Mouse (Mus musculus) C2C12 (cell line): ENCODE measurements around the gene Ehd2. TPM values are rescaled to one million over a fixed set of nuclear protein-coding genes. Genes with fewer than 3 reads are reported as not detected.

Source experiments
- H3K27me3 ChIP-seq: one replicate; pipeline ENCODE4 v1.6.1; 2011; ENCODE audit not compliant: control insufficient read depth, insufficient read depth, insufficient read length
- H3K36me3 ChIP-seq: one replicate; pipeline ENCODE4 v1.6.1; 2011; ENCODE audit not compliant: control insufficient read depth, insufficient read depth
- H3K4me3 ChIP-seq: one replicate; pipeline ENCODE4 v1.5.1; 2011; ENCODE audit warnings: mild to moderate bottlenecking, control low read depth; ENCODE audit not compliant: poor library complexity, insufficient read depth, severe bottlenecking
- H3K79me2 ChIP-seq: one replicate; pipeline ENCODE4 v1.6.1; 2011; ENCODE audit not compliant: control insufficient read depth, insufficient read depth
- H3K79me3 ChIP-seq: one replicate; pipeline ENCODE4 v1.6.1; 2011; ENCODE audit warnings: low read depth, control low read depth
- H3ac ChIP-seq: one replicate; pipeline ENCODE3; 2011; ENCODE audit warnings: low read depth; ENCODE audit not compliant: control insufficient read depth, insufficient read length
- CEBPB ChIP-seq: IDR thresholded peaks from one replicate; pipeline ENCODE4 v1.6.1; 2011; ENCODE audit warnings: low read depth, mild to moderate bottlenecking, control low read depth, moderate library complexity
- CTCF ChIP-seq: IDR thresholded peaks from one replicate; pipeline ENCODE4 v1.5.1; 2011; ENCODE audit not compliant: control insufficient read depth, insufficient read depth, insufficient read length
- FOSL1 ChIP-seq: IDR thresholded peaks from one replicate; pipeline ENCODE4 v1.8.0; 2011; ENCODE audit warnings: mild to moderate bottlenecking, low read length; ENCODE audit not compliant: poor library complexity, insufficient read depth, severe bottlenecking
- MAX ChIP-seq: IDR thresholded peaks from one replicate; pipeline ENCODE4 v1.6.1; 2011; ENCODE audit warnings: mild to moderate bottlenecking, control low read depth
- MYOD1 ChIP-seq: IDR thresholded peaks from one replicate; pipeline ENCODE4 v1.6.1; 2011; ENCODE audit warnings: low read depth; ENCODE audit not compliant: control insufficient read depth, insufficient read length
- MYOG ChIP-seq: IDR thresholded peaks from one replicate; pipeline ENCODE4 v1.6.1; 2011; ENCODE audit not compliant: control insufficient read depth, insufficient read length; ENCODE audit errors: extremely low read depth
- USF1 ChIP-seq: IDR thresholded peaks from one replicate; pipeline ENCODE4 v1.6.1; 2011; ENCODE audit warnings: low read depth, mild to moderate bottlenecking, control low read depth, moderate library complexity
- long read RNA-seq, 2 experiments: library from polyadenylated mRNA; unstranded; transcript quantifications; one replicate each; pipeline ENCODE4 v2.0.0; 2019 to 2020
- polyA plus RNA-seq: library from polyadenylated mRNA; unstranded; fragments of >200 nt; fragmentation: generic; extraction: Trizol; gene quantifications from one replicate; pipeline ENCODE4 v1.2.1, GENCODE M21; 2012; ENCODE audit warnings: missing spikeins

Gene Ehd2
- polyA plus RNA-seq = 98.7 TPM
- long read RNA-seq, experiment 1, full-length matches to known transcripts = 29 of 37 reads
- long read RNA-seq, experiment 1, partial matches to known transcripts = 3 of 37 reads
- long read RNA-seq, experiment 1, other reads (novel, unspliced or antisense) = 5 of 37 reads
- long read RNA-seq, experiment 2, full-length matches to known transcripts = 182 of 206 reads
- long read RNA-seq, experiment 2, partial matches to known transcripts = 7 of 206 reads
- long read RNA-seq, experiment 2, other reads (novel, unspliced or antisense) = 17 of 206 reads

GRCm38 (mm10) chr7:15967312-15967711 lies at the start of gene Ehd2:
Gene Ehd2, minus strand, starts transcription at chr7:15967567.
- peak within 1 kb of the TSS; percentile 68 for H3ac ChIP-seq
- H3K4me3 ChIP-seq = peak within 1 kb of the TSS; percentile 43
- H3K27me3 ChIP-seq = no peaks in the 10 kb centered on the region
- H3K79me3 ChIP-seq = peaks cover 29% of the 10 kb centered on the region
- peaks cover 15% of the 10 kb centered on the region for H3K36me3 ChIP-seq
- peaks cover 43% of the 10 kb centered on the region for H3K79me2 ChIP-seq
- TF ChIP-seq MYOG = no peak
- no peak for TF ChIP-seq FOSL1
- TF ChIP-seq CTCF = peak; percentile 95

- Histone ChIP-seq H3K27me3 (no peaks in the 10 kb centered on the region), H3K79me3 (peaks cover 26% of the 10 kb centered on the region), H3ac (no peak overlapping the region), H3K79me2 (peaks cover 90% of the 10 kb centered on the region), H3K4me3 (no peak overlapping the region), H3K36me3 (no peaks in the 10 kb centered on the region)
- TF ChIP-seq MYOD1 (no peak), MAX (no peak), USF1 (no peak), MYOG (no peak), FOSL1 (no peak), CTCF (no peak), CEBPB (no peak)
Measured at GRCm38 (mm10) chr7:16015384-16015783, 48.0 kb upstream of the Ehd2 start.

GRCm38 (mm10) chr7:16014521-16015175 lies 47.3 kb upstream of the Ehd2 start:
- Histone ChIP-seq H3ac (no peak overlapping the region), H3K4me3 (no peak overlapping the region), H3K27me3 (no peaks in the 10 kb centered on the region), H3K36me3 (no peaks in the 10 kb centered on the region), H3K79me2 (peaks cover 88% of the 10 kb centered on the region), H3K79me3 (peaks cover 26% of the 10 kb centered on the region)
- TF ChIP-seq USF1 (no peak), MAX (no peak), MYOD1 (no peak), MYOG (no peak)

GRCm38 (mm10) chr7:16013722-16014275 lies 46.4 kb upstream of the Ehd2 start:
- TF ChIP-seq MYOD1 (no peak), USF1 (no peak), FOSL1 (no peak), CEBPB (no peak), MYOG (no peak), CTCF (no peak), MAX (no peak)
- H3K36me3 ChIP-seq = no peaks in the 10 kb centered on the region
- peaks cover 83% of the 10 kb centered on the region for H3K79me2 ChIP-seq
- H3K4me3 ChIP-seq = no peak overlapping the region
- no peak overlapping the region for H3ac ChIP-seq
- H3K79me3 ChIP-seq = peaks cover 20% of the 10 kb centered on the region
- H3K27me3 ChIP-seq = no peaks in the 10 kb centered on the region

GRCm38 (mm10) chr7:16012576-16013263 lies 45.4 kb upstream of the Ehd2 start:
- no peak overlapping the region for H3K4me3 ChIP-seq
- no peak overlapping the region for H3ac ChIP-seq
- no peaks in the 10 kb centered on the region for H3K36me3 ChIP-seq
- no peak for TF ChIP-seq FOSL1
- TF ChIP-seq MYOG = no peak
- no peak for TF ChIP-seq MAX
- no peak for TF ChIP-seq MYOD1
- no peak for TF ChIP-seq CTCF
- TF ChIP-seq USF1 = no peak
- TF ChIP-seq CEBPB = no peak
- H3K79me3 ChIP-seq = peaks cover 15% of the 10 kb centered on the region
- no peaks in the 10 kb centered on the region for H3K27me3 ChIP-seq
- peaks cover 73% of the 10 kb centered on the region for H3K79me2 ChIP-seq
